Mouse (Mus musculus): ENCODE measurements at regions not wholly inside any gene's neighbourhood (a gene's known extent, or its start where the extent isn't known, plus 50 kb on each side); places are given as distances from the start of the nearest gene placed in this dataset.

DNA sequence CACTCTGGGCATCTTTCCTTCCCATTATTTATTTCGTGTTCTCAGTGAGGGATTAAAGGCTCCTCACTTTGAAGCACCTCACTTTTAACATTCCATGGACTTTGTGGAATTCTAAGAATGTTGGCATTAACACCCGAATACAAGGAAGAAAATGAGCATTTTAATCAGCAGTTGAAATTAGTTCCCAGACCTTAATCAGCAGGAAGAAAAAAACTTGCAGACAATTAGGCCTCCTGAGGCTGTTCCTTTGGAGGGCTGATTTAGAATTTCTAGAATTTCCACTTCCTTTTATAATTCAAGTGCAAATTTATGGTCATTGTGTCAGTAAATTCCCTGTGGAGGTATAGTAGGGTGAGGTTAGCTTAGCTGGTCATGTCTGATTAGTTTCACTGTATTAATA, 407.6 kb downstream of the Dync2h1 start:
- Histone ChIP-seq H3K27ac (ENCODE audit: low read depth, low read length) (no peak overlapping the region), H3K4me2 (no peak overlapping the region), H3K9me3 (ENCODE audit: control insufficient read depth, low read length) (no peaks in the 10 kb centered on the region), H3K4me1 (replicated peaks; ENCODE audit: control insufficient read depth, insufficient read depth, low read length) (no peaks in the 10 kb centered on the region), H3K4me3 (ENCODE audit: low read depth, low read length) (no peak overlapping the region), H3K9ac (ENCODE audit: low read depth, low read length) (no peak overlapping the region), H3K27me3 (replicated peaks; ENCODE audit: control insufficient read depth, insufficient read depth, low read length) (no peaks in the 10 kb centered on the region), H3K36me3 (ENCODE audit: control insufficient read depth, insufficient read depth, low read length) (no peaks in the 10 kb centered on the region)
- DNase-seq (ENCODE audit: low spot score) (no peak), ATAC-seq (replicated peaks; ENCODE audit: low FRiP score) (no peak)
- 46% methylated on average over 2 of the region's 2 CpGs for WGBS

DNA sequence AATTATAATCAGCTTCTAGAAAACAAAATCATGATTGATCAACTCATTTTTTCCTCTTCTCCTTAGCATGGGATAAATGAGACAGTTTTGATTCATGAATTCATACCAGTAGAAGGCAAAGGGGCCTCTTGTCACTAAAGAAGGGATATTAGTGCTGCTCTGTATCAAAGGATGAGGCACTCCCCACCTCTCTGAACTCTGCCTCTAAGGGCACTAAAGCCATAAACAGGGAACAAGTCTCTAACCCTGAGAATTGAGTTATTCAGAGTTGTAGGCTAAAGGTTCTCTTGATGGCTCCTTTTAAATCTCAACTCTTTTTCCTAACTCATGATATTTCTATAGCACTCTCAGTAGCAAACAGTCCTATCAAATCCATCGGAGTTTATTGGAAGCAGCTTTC, 442.8 kb downstream of the Dync2h1 start:
- 89% methylated on average over 1 of the region's 1 CpGs for WGBS
- no peak for DNase-seq (ENCODE audit: low spot score)
- Histone ChIP-seq H3K9ac (ENCODE audit: low read depth, low read length) (no peak overlapping the region), H3K4me3 (ENCODE audit: low read depth, low read length) (no peak overlapping the region), H3K9me3 (ENCODE audit: control insufficient read depth, low read length) (no peaks in the 10 kb centered on the region), H3K4me1 (replicated peaks; ENCODE audit: control insufficient read depth, insufficient read depth, low read length) (no peaks in the 10 kb centered on the region), H3K36me3 (ENCODE audit: control insufficient read depth, insufficient read depth, low read length) (no peaks in the 10 kb centered on the region), H3K27ac (ENCODE audit: low read depth, low read length) (no peak overlapping the region), H3K27me3 (replicated peaks; ENCODE audit: control insufficient read depth, insufficient read depth, low read length) (no peaks in the 10 kb centered on the region), H3K4me2 (no peak overlapping the region)
- ATAC-seq (replicated peaks; ENCODE audit: low FRiP score): no peak

DNA sequence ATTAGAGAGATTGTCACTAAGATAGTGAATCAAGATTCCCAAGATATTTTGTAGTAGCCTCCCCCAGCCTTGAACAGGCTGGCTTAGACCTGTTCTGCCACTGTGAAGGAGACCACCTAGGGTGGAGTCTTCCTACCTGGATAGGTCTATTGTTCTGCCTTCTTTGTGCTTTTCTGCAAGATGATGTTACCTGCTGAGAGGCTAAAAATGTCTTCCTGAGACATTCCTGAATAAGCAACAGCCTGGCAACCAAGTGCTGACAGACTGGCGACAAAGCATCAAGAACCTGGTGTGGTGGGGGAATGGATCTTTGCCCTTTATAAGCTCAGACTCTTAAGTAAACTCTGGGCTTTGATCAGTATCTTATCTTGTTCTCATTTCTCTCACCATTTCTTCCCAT, 447.8 kb downstream of the Dync2h1 start:
- ATAC-seq (replicated peaks; ENCODE audit: low FRiP score): no peak
- Histone ChIP-seq H3K4me1 (replicated peaks; ENCODE audit: control insufficient read depth, insufficient read depth, low read length) (no peaks in the 10 kb centered on the region), H3K27me3 (replicated peaks; ENCODE audit: control insufficient read depth, insufficient read depth, low read length) (no peaks in the 10 kb centered on the region), H3K4me2 (no peak overlapping the region), H3K9ac (ENCODE audit: low read depth, low read length) (no peak overlapping the region), H3K4me3 (ENCODE audit: low read depth, low read length) (no peak overlapping the region), H3K9me3 (ENCODE audit: control insufficient read depth, low read length) (no peaks in the 10 kb centered on the region), H3K36me3 (ENCODE audit: control insufficient read depth, insufficient read depth, low read length) (no peaks in the 10 kb centered on the region), H3K27ac (ENCODE audit: low read depth, low read length) (no peak overlapping the region)
- WGBS: 100% methylated on average over 1 of the region's 1 CpGs
- no peak for DNase-seq (ENCODE audit: low spot score)

DNA sequence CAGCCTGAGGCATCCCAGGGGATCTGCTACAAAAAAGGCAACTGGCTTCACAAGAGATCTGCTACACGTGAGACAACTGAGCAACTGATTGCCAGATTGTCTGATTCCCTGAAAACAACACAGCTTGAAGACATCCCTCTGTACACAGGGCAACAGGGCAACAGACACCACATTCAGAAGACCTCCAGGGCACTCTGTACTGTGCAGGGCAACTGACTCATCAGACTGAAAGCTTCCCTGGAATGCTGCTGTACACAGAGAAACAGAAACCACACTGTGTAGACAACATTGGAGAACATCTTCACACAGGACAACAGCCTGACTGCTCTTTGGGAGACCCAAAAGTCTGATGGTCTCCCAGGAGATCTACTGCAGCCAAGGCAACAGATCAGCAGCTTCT, 456.8 kb upstream of the Ddi1 start:
- H3K9me3 ChIP-seq (ENCODE audit: control insufficient read depth, low read length): no peaks in the 10 kb centered on the region
- no peak for ATAC-seq (replicated peaks; ENCODE audit: low FRiP score)
- H3K36me3 ChIP-seq (ENCODE audit: control insufficient read depth, insufficient read depth, low read length): no peaks in the 10 kb centered on the region
- H3K9ac ChIP-seq (ENCODE audit: low read depth, low read length): no peak overlapping the region
- 54% methylated on average over 1 of the region's 1 CpGs for WGBS
- no peak for DNase-seq (ENCODE audit: low spot score)
- H3K27me3 ChIP-seq (replicated peaks; ENCODE audit: control insufficient read depth, insufficient read depth, low read length): no peaks in the 10 kb centered on the region
- H3K4me1 ChIP-seq (replicated peaks; ENCODE audit: control insufficient read depth, insufficient read depth, low read length): no peaks in the 10 kb centered on the region
- H3K4me3 ChIP-seq (ENCODE audit: low read depth, low read length): no peak overlapping the region
- no peak overlapping the region for H3K4me2 ChIP-seq
- H3K27ac ChIP-seq (ENCODE audit: low read depth, low read length): no peak overlapping the region

DNA sequence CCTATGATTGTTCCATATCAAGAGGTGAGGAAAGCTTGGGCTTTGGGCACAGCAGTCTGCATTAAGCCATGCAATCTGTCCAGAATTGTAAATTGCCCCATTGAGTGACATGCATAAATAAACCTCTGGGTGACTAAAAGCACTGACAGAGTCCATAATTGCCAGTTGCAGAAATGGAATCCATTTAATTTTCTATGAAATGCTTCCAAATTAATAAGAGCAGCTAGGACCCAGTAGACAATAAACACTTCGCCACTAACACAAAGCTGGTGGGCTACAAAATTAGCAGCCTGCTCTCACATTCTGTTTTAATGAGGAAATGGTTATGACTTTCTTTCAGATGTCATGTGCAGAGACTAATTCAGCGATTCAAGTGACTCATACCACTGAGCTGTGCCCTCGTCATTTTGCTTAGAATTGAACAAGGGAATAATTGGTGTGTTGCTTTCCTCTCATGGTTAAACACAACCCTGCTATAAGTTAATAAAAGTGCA, 407.6 kb upstream of the Ddi1 start:
- DNase-seq (ENCODE audit: low spot score): no peak
- ATAC-seq (replicated peaks; ENCODE audit: low FRiP score): no peak
- 72% methylated on average over 3 of the region's 3 CpGs for WGBS

DNA sequence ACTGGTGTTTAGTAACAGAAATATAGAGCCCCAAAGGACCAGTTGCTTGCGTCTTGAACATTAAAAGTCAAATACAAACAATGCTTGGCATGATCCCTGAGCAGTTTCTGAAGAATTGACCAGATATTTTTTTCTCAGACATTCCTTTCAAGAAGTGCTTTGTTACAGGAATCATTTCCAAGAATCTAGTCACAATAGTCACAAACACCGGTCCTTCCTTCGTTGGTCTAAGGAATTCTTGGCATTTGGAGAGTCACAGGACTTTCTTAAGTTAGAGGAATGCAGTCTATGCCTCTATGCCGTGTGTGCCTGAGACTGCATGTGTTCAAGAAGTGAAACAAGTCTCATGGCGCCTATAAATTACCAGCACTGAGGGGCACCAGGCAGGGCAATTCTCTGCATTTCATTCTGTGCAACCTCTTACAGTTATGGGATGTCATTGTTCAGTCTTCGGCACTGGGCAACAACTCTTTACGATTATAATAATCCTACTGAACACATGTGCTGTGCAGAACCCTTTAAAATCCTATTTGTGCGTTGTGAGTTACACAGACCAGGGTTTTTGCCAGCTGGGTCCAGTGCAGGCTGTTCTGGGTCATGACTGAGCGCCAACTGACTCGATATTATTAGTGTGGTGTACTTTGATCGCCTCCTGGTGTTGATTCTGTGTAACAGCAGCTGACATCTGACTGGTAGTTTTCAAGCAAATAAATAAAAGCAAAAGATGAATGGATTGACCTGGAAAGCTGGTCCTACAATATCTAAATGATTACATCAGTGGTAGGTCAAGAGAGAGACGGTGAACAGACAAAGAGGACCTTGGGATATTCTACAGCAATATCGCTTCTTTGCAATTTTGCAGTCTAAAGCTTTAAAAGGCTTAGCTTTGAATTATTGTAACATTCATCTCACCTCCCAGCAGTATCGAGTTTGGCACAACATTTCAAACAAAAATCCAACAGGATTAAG, 398.6 kb upstream of the Ddi1 start:
- no peaks in the 10 kb centered on the region for H3K36me3 ChIP-seq (ENCODE audit: control insufficient read depth, insufficient read depth, low read length)
- no peak overlapping the region for H3K9ac ChIP-seq (ENCODE audit: low read depth, low read length)
- H3K4me1 ChIP-seq (replicated peaks; ENCODE audit: control insufficient read depth, insufficient read depth, low read length): no peaks in the 10 kb centered on the region
- peak; percentile 37 for DNase-seq (ENCODE audit: low spot score)
- no peaks in the 10 kb centered on the region for H3K27me3 ChIP-seq (replicated peaks; ENCODE audit: control insufficient read depth, insufficient read depth, low read length)
- H3K4me3 ChIP-seq (ENCODE audit: low read depth, low read length): no peak overlapping the region
- WGBS: 45% methylated on average over 14 of the region's 14 CpGs
- 0 out of 2 replicates have a peak, but pooled peaks have one; percentile 43 for ATAC-seq (replicated peaks; ENCODE audit: low FRiP score)
- no peak overlapping the region for H3K4me2 ChIP-seq
- no peaks in the 10 kb centered on the region for H3K9me3 ChIP-seq (ENCODE audit: control insufficient read depth, low read length)
- H3K27ac ChIP-seq (ENCODE audit: low read depth, low read length): no peak overlapping the region

More for the DNA sequence above, 407.6 kb upstream of the Ddi1 start:
- H3K4me1 ChIP-seq (replicated peaks; ENCODE audit: control insufficient read depth, insufficient read depth, low read length): no peaks in the 10 kb centered on the region
- no peaks in the 10 kb centered on the region for H3K27me3 ChIP-seq (replicated peaks; ENCODE audit: control insufficient read depth, insufficient read depth, low read length)
- H3K9ac ChIP-seq (ENCODE audit: low read depth, low read length): no peak overlapping the region
- H3K27ac ChIP-seq (ENCODE audit: low read depth, low read length): no peak overlapping the region
- no peak overlapping the region for H3K4me2 ChIP-seq
- no peaks in the 10 kb centered on the region for H3K36me3 ChIP-seq (ENCODE audit: control insufficient read depth, insufficient read depth, low read length)
- no peaks in the 10 kb centered on the region for H3K9me3 ChIP-seq (ENCODE audit: control insufficient read depth, low read length)
- no peak overlapping the region for H3K4me3 ChIP-seq (ENCODE audit: low read depth, low read length)

DNA sequence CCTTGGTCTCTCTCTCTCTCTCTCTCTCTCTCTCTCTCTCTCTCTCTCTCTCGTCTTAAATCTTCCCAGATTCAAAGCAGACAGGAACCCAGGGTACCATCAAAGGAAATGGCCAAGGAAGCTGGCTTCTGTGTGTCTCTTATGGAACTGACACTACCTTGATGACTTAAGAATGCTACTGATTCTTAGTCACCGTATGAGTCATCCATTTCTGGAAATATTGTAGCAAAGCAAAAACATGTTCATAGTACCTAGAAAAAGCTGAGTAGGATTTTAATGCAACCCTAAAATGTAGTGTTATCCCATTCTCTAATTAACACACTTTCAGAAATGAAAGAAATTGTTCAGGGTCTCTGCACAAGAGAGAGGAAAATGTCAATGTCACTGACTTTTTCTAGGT, 396.0 kb upstream of the Ddi1 start:
- WGBS: 60% methylated on average over 2 of the region's 2 CpGs
- Histone ChIP-seq H3K9me3 (ENCODE audit: control insufficient read depth, low read length) (no peaks in the 10 kb centered on the region), H3K4me3 (ENCODE audit: low read depth, low read length) (no peak overlapping the region), H3K36me3 (ENCODE audit: control insufficient read depth, insufficient read depth, low read length) (no peaks in the 10 kb centered on the region), H3K27ac (ENCODE audit: low read depth, low read length) (no peak overlapping the region), H3K27me3 (replicated peaks; ENCODE audit: control insufficient read depth, insufficient read depth, low read length) (no peaks in the 10 kb centered on the region), H3K9ac (ENCODE audit: low read depth, low read length) (no peak overlapping the region), H3K4me1 (replicated peaks; ENCODE audit: control insufficient read depth, insufficient read depth, low read length) (no peaks in the 10 kb centered on the region), H3K4me2 (no peak overlapping the region)
- ATAC-seq (replicated peaks; ENCODE audit: low FRiP score): no peak
- no peak for DNase-seq (ENCODE audit: low spot score)

DNA sequence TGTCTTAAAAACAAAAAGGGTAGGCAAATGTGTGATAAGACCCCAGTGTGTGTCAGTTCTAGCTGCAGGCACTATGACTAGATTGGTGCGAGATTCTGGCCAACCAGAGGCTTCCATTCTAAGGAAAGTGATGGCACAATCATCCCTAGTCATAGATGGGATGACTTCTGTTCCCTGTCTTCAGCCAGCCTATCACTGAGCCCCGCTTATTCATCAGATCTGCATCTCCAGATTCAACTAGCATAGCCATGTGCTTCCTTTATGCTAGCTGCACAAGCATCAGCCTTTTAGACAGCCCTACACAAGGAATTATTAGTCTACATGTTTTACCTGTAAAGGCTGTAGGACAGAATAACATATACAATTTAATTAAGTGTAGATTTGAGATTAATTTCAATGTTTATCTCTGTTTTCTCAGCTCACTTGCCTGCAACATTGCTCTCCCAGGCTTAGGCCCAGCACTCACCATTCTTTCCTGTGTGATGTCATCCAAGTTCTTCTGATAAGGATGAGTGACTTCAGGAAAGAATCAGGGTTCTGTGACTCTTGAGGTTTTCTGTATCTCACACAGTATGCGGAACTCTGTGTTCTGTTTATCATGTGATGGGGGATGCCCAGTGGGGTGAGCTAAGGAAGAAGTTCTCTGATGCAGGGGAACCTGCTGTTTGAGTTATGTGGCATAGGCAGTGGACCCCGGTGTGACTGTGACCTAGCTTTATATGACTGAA, 382.8 kb upstream of the Ddi1 start:
- Histone ChIP-seq H3K9ac (ENCODE audit: low read depth, low read length) (no peak overlapping the region), H3K4me2 (no peak overlapping the region), H3K27me3 (replicated peaks; ENCODE audit: control insufficient read depth, insufficient read depth, low read length) (no peaks in the 10 kb centered on the region), H3K4me1 (replicated peaks; ENCODE audit: control insufficient read depth, insufficient read depth, low read length) (no peaks in the 10 kb centered on the region), H3K4me3 (ENCODE audit: low read depth, low read length) (no peak overlapping the region), H3K9me3 (ENCODE audit: control insufficient read depth, low read length) (no peaks in the 10 kb centered on the region), H3K36me3 (ENCODE audit: control insufficient read depth, insufficient read depth, low read length) (no peaks in the 10 kb centered on the region), H3K27ac (ENCODE audit: low read depth, low read length) (no peak overlapping the region)
- DNase-seq (ENCODE audit: low spot score) (no peak), ATAC-seq (replicated peaks; ENCODE audit: low FRiP score) (no peak)
- WGBS: 60% methylated on average over 4 of the region's 4 CpGs

Measured in liver, embryonic 11.5 days (tissue).